Mouse (Mus musculus) cerebral cortex, adult 2 months (tissue): ENCODE results near the gene Atg16l2.

Experiments
- WGBS: fragments of 180-500 bp; shearing (Covaris S2); methylation state at CpG from one replicate; pipeline ENCODE4 v1.1.7; 2018; 5-methylcytosine and 5-hydroxymethylcytosine counted together

Atg16l2 gene

GRCm38 (mm10) chr7:101213515-101214263, 88.4 kb downstream of the Atg16l2 start:
- WGBS = 75% methylated on average over 3 of the region's 3 CpGs
